Comparison of ENCODE assay signal across 8 mouse cellular contexts in genomic region chr12:9569971-9570370, GRCm38 (mm10). TPM values are rescaled to one million over a fixed set of nuclear protein-coding genes. Genes with fewer than 3 reads are reported as not detected.
A peak's percentile ranks its signal among the peaks of the same experiment; 100 is the strongest.
DNase-seq lines count a peak whose midpoint lies in the region; ATAC-seq and TF ChIP-seq lines count a peak whose summit lies in the region.

Gene Osr1, plus strand, starts transcription at chr12:9570116.

- TF ChIP-seq RAD21 in CH12.LX (IDR thresholded peaks at IDR 0.05; ENCODE audit: low read depth, low read length): peak; percentile 67

- 0% methylated on average over 15 of the region's 15 CpGs for WGBS in embryonic facial prominence, embryonic 11.5 days
- under 1% methylated on average over 15 of the region's 15 CpGs for WGBS in heart, embryonic 14.5 days
- WGBS in lung, embryonic 16.5 days: under 1% methylated on average over 15 of the region's 15 CpGs

- H3K9ac ChIP-seq in CH12.LX (ENCODE audit: insufficient read depth, low read depth): peak within 1 kb of the TSS; percentile 44
- H3K9ac ChIP-seq in embryonic facial prominence, embryonic 11.5 days (replicated peaks; ENCODE audit: low read length): no peak within 1 kb of the TSS
- peak within 1 kb of the TSS; percentile 58 for H3K9ac ChIP-seq in heart, embryonic 14.5 days (ENCODE audit: low read length)
- peak within 1 kb of the TSS; percentile 57 for H3K9ac ChIP-seq in lung, embryonic 16.5 days (ENCODE audit: low read length)

- peaks cover 0 to 6% of the 10 kb centered on the region in 2 experiments; a peak in 1 of 4 replicates for H3K4me1 ChIP-seq in CH12.LX (ENCODE audit: control insufficient read depth in 1 of 2, insufficient read depth in 2 of 2)
- H3K4me1 ChIP-seq in embryonic facial prominence, embryonic 11.5 days (ENCODE audit: control insufficient read depth, insufficient read depth, low read length): no peaks in the 10 kb centered on the region
- peaks cover 0 to 11% of the 10 kb centered on the region in 2 experiments; a peak in 2 of 4 replicates for H3K4me1 ChIP-seq in heart, embryonic 14.5 days (ENCODE audit: control insufficient read depth in 2 of 2, insufficient read depth in 2 of 2, low read length in 2 of 2)
- peaks cover 9% of the 10 kb centered on the region for H3K4me1 ChIP-seq in lung, embryonic 16.5 days (replicated peaks; ENCODE audit: control insufficient read depth, insufficient read depth, low read length)

- no peaks in the 10 kb centered on the region for H3K27me3 ChIP-seq in CH12.LX (replicated peaks)
- peaks cover 23% of the 10 kb centered on the region for H3K27me3 ChIP-seq in embryonic facial prominence, embryonic 11.5 days (ENCODE audit: control insufficient read depth, insufficient read depth, low read length)
- peaks cover 49% of the 10 kb centered on the region for H3K27me3 ChIP-seq in heart, embryonic 14.5 days (ENCODE audit: control insufficient read depth, insufficient read depth, low read length)
- peaks cover 12% of the 10 kb centered on the region for H3K27me3 ChIP-seq in lung, embryonic 16.5 days (ENCODE audit: control insufficient read depth, insufficient read depth, low read depth, low read length)

- no peaks in the 10 kb centered on the region for H3K36me3 ChIP-seq in CH12.LX (replicated peaks in 1 of 2; ENCODE audit: control insufficient read depth in 1 of 2, insufficient read depth in 1 of 2, low read length in 1 of 2)
- no peaks in the 10 kb centered on the region for H3K36me3 ChIP-seq in embryonic facial prominence, embryonic 11.5 days (replicated peaks; ENCODE audit: control insufficient read depth, insufficient read depth, low read depth, low read length)
- no peaks in the 10 kb centered on the region for H3K36me3 ChIP-seq in heart, embryonic 14.5 days (ENCODE audit: control insufficient read depth, insufficient read depth, low read length)
- no peaks in the 10 kb centered on the region for H3K36me3 ChIP-seq in lung, embryonic 16.5 days (ENCODE audit: control insufficient read depth, insufficient read depth, low read length)

- dilution Hi-C loops in CH12.LX (cut with MboI; ENCODE audit: extremely low pct_ligation_motif_present, extremely low pct_unique_long_range_greater_than_20kb, low sequenced_read_pairs): no loop called here

- TF ChIP-seq EP300 in CH12.LX (IDR thresholded peaks at IDR 0.05; ENCODE audit: low read length): no peak

- TF ChIP-seq POLR2A in CH12.LX (IDR thresholded peaks at IDR 0.05; ENCODE audit: low read depth, low read length): no peak

- peak; percentile 10 to 77; a peak in 2 of 4 replicates for TF ChIP-seq CTCF in CH12.LX (conservative IDR thresholded peaks at IDR 0.05 in 1 of 2, IDR thresholded peaks at IDR 0.05 in 1 of 2; ENCODE audit: low read depth in 2 of 2, low read length in 2 of 2)

- DNase-seq in CH12.LX (ENCODE audit: extremely low read depth): peak; percentile 56
- DNase-seq in adrenal gland, adult 18-20 months (ENCODE audit: low spot score in 2 of 2): peak; percentile 57 to 66
- DNase-seq in embryonic facial prominence, embryonic 11.5 days (ENCODE audit: low spot score): peak; percentile 91
- peak; percentile 62 for DNase-seq in kidney, postnatal 14 days
- DNase-seq in retina, embryonic 14.5 days (ENCODE audit: low spot score): peak; percentile 79
- no peak for DNase-seq in spleen, postnatal 36 days (ENCODE audit: low spot score in 2 of 2)

- peak within 1 kb of the TSS; percentile 25 to 57 (median 36) for H3K4me3 ChIP-seq in CH12.LX (replicated peaks in 1 of 3; ENCODE audit: low read depth in 2 of 3, low read length in 2 of 3, poor library complexity in 1 of 3)
- H3K4me3 ChIP-seq in embryonic facial prominence, embryonic 11.5 days (ENCODE audit: low read depth, low read length): peak within 1 kb of the TSS; percentile 38
- H3K4me3 ChIP-seq in heart, embryonic 14.5 days (ENCODE audit: control insufficient read depth in 1 of 2, insufficient read depth in 1 of 2, low read depth in 1 of 2, low read length in 2 of 2): peak within 1 kb of the TSS; percentile 52 to 57
- peak within 1 kb of the TSS; percentile 57 for H3K4me3 ChIP-seq in lung, embryonic 16.5 days (ENCODE audit: low read length)

- ATAC-seq in embryonic facial prominence, embryonic 11.5 days (replicated peaks; ENCODE audit: insufficient number of reproducible peaks, low FRiP score, low TSS enrichment, low read depth): no peak
- no peak for ATAC-seq in heart, embryonic 14.5 days (ENCODE audit: insufficient number of reproducible peaks, insufficient read depth, low FRiP score, low read depth)
- peak; percentile 16; the same call in 1 of the 2 replicates for ATAC-seq in lung, embryonic 16.5 days (ENCODE audit: low read depth)

- peak within 1 kb of the TSS; percentile 94 for H3K4me2 ChIP-seq in CH12.LX (ENCODE audit: insufficient read depth, low read depth, poor library complexity, severe bottlenecking)
- peak within 1 kb of the TSS; percentile 63 for H3K4me2 ChIP-seq in embryonic facial prominence, embryonic 11.5 days (ENCODE audit: low read depth, low read length)
- peak within 1 kb of the TSS; percentile 92 for H3K4me2 ChIP-seq in heart, embryonic 14.5 days (ENCODE audit: low read length)
- peak within 1 kb of the TSS; percentile 76 for H3K4me2 ChIP-seq in lung, embryonic 16.5 days (ENCODE audit: low read depth, low read length)

- no peaks in the 10 kb centered on the region for H3K79me2 ChIP-seq in CH12.LX (replicated peaks; ENCODE audit: control insufficient read depth, extremely low read depth, insufficient read depth, poor library complexity, severe bottlenecking)

- no peaks in the 10 kb centered on the region for H3K9me3 ChIP-seq in CH12.LX (replicated peaks; ENCODE audit: low read length)
- H3K9me3 ChIP-seq in embryonic facial prominence, embryonic 11.5 days (replicated peaks; ENCODE audit: control insufficient read depth, low read length): no peaks in the 10 kb centered on the region
- H3K9me3 ChIP-seq in heart, embryonic 14.5 days (ENCODE audit: control insufficient read depth, low read length): no peaks in the 10 kb centered on the region
- H3K9me3 ChIP-seq in lung, embryonic 16.5 days (ENCODE audit: control insufficient read depth, low read length): no peaks in the 10 kb centered on the region

- in situ Hi-C loops in CH12.LX (cut with MboI; ENCODE audit: low pct_ligation_motif_present, low pct_unique_long_range_greater_than_20kb, low sequenced_read_pairs): loop anchor here (10.0 kb wide), 1 partner anchor 865 kb away; no protein-coding TSS in a partner anchor

- no peak within 1 kb of the TSS for H3K27ac ChIP-seq in CH12.LX (ENCODE audit: insufficient read depth, low read depth)
- H3K27ac ChIP-seq in embryonic facial prominence, embryonic 11.5 days (replicated peaks; ENCODE audit: low read depth, low read length): no peak within 1 kb of the TSS
- no peak within 1 kb of the TSS for H3K27ac ChIP-seq in heart, embryonic 14.5 days (replicated peaks in 1 of 2; ENCODE audit: control insufficient read depth in 1 of 2, insufficient read depth in 1 of 2, low read depth in 2 of 2, low read length in 2 of 2)
- H3K27ac ChIP-seq in lung, embryonic 16.5 days (ENCODE audit: low read length): no peak within 1 kb of the TSS

TF ChIP-seq in CH12.LX, 34 proteins besides CTCF, POLR2A, EP300 and RAD21:
- TF ChIP-seq BHLHE40 (IDR thresholded peaks at IDR 0.05; ENCODE audit: low read depth, low read length): no peak
- TF ChIP-seq RCOR1 (conservative IDR thresholded peaks at IDR 0.05; ENCODE audit: low read depth, low read length): no peak
- TF ChIP-seq GABPA (IDR thresholded peaks at IDR 0.05; ENCODE audit: insufficient replicate concordance, low read depth, low read length): no peak
- peak; percentile 78 for TF ChIP-seq SMC3 (IDR thresholded peaks at IDR 0.05; ENCODE audit: low read depth, low read length)
- TF ChIP-seq ETS1 (conservative IDR thresholded peaks at IDR 0.05; ENCODE audit: low read depth, low read length): no peak
- no peak for TF ChIP-seq USF1 (IDR thresholded peaks at IDR 0.05; ENCODE audit: low read depth, low read length)
- no peak for TF ChIP-seq MYC (IDR thresholded peaks at IDR 0.05; ENCODE audit: low read depth, low read length)
- no peak for TF ChIP-seq TCF12 (IDR thresholded peaks at IDR 0.05; ENCODE audit: low read depth, low read length)
- TF ChIP-seq ZC3H11A (IDR thresholded peaks at IDR 0.05; ENCODE audit: low read depth, low read length): peak; percentile 30; the same call in 1 of the 2 replicates
- no peak for TF ChIP-seq MXI1 (IDR thresholded peaks at IDR 0.05; ENCODE audit: low read depth, low read length)
- no peak for TF ChIP-seq PAX5 (IDR thresholded peaks at IDR 0.05; ENCODE audit: low read length)
- peak; percentile 66 for TF ChIP-seq ZNF384 (IDR thresholded peaks at IDR 0.05; ENCODE audit: low read depth, low read length)
- TF ChIP-seq CHD2 (IDR thresholded peaks at IDR 0.05; ENCODE audit: low read length): no peak
- TF ChIP-seq IRF4 (IDR thresholded peaks at IDR 0.05; ENCODE audit: low read depth, low read length): 0 out of 2 replicates have a peak, but pooled peaks have one; percentile 15
- TF ChIP-seq CHD1 (IDR thresholded peaks at IDR 0.05; ENCODE audit: low read depth, low read length): no peak
- TF ChIP-seq MAX (IDR thresholded peaks at IDR 0.05; ENCODE audit: low read length): no peak

RNA-seq across cellular contexts. Expression of gene Osr1, which starts in this region (rescaled TPM):
- total RNA-seq in CH12.LX (2012; rRNA removed) (not detected in 2 replicates), CH12.LX (2014; rRNA removed) (not detected in 2 replicates)
- polyA plus RNA-seq in CH12.LX (2012; ENCODE audit: insufficient read length, low read depth): not detected in 2 replicates
- total RNA-seq in adrenal gland, adult 18-20 months (2021): 1 to 10 TPM; 2.5 to 4.4 TPM
- 43.8 and 46.8 TPM in 2 replicates for polyA plus RNA-seq in embryonic facial prominence, embryonic 11.5 days (2014; fragmentation: Nextera tagmentation; extraction: Ambion mirVana)
- polyA plus RNA-seq in heart, embryonic 14.5 days (2014; fragmentation: Nextera tagmentation; extraction: Ambion mirVana): 6.8 and 16.8 TPM in 2 replicates
- 18.1 and 20.7 TPM in 2 replicates for polyA plus RNA-seq in lung, embryonic 16.5 days (2015; fragmentation: Nextera tagmentation; extraction: Ambion mirVana)

Comparison
In these comparisons a context has a peak if more than half of its experiments do, and no peak if none do; other contexts are left out.
1. Peak in DNase-seq, H3K4me3 ChIP-seq, H3K9ac ChIP-seq and H3K4me2 ChIP-seq in CH12.LX; RNA of the gene not detected or under 1 TPM.
2. DNase-seq: peak in adrenal gland, adult 18-20 months (2 of 2), embryonic facial prominence, embryonic 11.5 days (single experiment), kidney, postnatal 14 days (single experiment) and retina, embryonic 14.5 days (single experiment); none in spleen, postnatal 36 days (0 of 2).
3. Peak in every context shown above with its lines, with median percentiles within 50 percentile points of each other: H3K4me2 ChIP-seq and H3K4me3 ChIP-seq.